Mouse (Mus musculus) urinary bladder, adult 2 months (tissue): Measurements from ENCODE around the gene Fkbp8. TPM values are rescaled to one million over a fixed set of nuclear protein-coding genes. Genes with fewer than 3 reads are reported as not detected.
"Not testable (repeated sequence)": the region's sequence is repeated elsewhere in the genome, so short reads cannot be mapped to it uniquely, and the experiment has no call there.

Experiments used
- DNase-seq: peaks from one replicate; pipeline ENCODE4 v3.0.0; 2022; ENCODE audit warnings: low spot score
- polyA plus RNA-seq: library from polyadenylated mRNA; depleted of rRNA; stranded (reverse); fragments of >200 nt; gene quantifications from 2 replicates; pipeline ENCODE4 v1.2.3, GENCODE M21; 2012

Gene Fkbp8
- polyA plus RNA-seq, 1 experiment, result 366 TPM

GRCm38 (mm10) chr8:70501820-70502529 is 25.5 kb upstream of the Fkbp8 start:
- no peak for DNase-seq

- DNase-seq, result no peak
These were observed 25.0 kb upstream of the Fkbp8 start for GRCm38 (mm10) chr8:70502540-70502939.

DNA sequence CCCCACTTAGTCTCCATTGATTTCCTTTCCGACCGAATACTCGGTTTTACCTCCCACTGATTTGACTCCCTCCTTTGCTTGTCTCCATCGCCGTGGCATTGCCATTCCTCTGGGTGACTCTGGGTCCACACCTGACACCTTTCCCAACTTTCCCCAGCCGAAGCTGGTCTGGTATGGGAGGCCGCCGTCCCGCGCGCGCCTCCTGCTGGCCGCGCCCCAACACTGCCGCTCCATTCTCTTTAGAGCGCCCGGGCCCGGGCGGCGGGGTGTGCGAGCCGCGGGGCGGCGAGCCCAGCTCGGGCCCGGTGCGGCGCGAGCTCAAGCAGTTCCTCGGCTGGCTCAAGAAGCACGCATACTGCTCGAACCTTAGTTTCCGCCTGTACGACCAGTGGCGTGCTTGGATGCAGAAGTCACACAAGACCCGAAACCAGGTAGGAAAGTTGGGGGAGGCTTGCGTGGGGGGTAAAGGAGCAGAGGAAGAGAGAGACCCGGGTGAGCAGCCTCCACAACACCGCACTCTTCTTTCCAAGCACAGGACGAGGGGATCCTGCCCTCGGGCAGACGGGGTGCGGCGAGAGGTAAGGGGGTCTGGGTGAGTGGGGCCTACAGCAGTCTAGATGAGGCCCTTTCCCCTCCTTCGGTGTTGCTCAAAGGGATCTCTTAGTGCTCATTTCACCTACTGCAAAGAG is 24.3 kb upstream of the Fkbp8 start:
- DNase-seq, result no peak

GRCm38 (mm10) chr8:70504291-70504716 is 23.2 kb upstream of the Fkbp8 start:
- no peak for DNase-seq

DNA sequence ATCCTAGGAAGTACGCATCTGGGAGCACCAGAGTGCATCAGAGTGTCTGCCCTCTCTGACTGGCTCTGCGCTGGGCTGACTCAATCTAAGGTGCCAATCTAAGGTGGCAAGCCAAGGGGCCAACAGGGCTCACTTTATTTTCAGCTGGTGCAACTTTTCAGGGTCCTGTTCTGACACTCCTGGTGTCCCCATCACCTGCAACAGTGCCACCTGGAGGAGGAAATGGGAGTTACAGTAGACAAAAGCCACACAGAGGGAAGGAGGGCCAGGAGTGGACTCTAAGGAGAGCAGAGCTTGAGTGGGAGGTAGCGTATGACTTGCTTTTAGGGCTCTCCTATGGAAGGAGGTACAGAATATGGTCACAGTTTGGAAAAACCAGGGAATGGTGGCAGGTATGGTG is 22.7 kb upstream of the Fkbp8 start:
- no peak for DNase-seq

DNA sequence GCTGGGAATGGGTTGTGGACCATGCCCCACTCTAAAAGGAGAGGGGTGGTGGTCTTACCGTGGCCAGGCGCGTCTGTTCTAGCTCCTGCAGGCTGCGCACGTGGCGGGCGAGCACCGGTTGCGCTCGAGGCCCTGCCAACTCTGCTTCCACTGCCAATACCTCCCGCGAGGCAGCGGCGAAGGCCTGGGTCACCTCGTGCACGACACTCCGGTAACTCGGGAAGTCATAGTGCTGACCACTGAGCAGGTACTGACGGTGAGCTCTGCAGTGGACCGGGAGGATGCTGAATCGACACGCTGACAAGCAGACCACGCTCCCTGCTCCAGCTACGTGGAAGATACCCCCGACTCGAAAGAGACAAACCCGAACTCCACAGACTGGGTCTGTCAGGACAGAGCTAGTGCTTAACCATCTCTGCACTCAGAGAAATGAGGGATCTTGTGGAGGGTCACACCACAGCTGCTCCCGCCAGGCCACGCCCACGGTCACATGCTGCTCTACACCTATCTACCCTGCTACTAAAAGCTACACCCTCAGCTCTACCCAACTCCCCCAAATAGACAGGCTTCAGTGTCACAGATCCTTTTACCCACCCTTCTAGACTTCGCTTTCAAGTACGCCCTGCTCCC is 21.7 kb upstream of the Fkbp8 start:
- DNase-seq, result no peak

GRCm38 (mm10) chr8:70506328-70507026 is 21.0 kb upstream of the Fkbp8 start, which contains the start of gene Rex1bd:
Gene Rex1bd (minus strand): TSS chr8:70506752.
- peak; percentile 94 for DNase-seq

DNA sequence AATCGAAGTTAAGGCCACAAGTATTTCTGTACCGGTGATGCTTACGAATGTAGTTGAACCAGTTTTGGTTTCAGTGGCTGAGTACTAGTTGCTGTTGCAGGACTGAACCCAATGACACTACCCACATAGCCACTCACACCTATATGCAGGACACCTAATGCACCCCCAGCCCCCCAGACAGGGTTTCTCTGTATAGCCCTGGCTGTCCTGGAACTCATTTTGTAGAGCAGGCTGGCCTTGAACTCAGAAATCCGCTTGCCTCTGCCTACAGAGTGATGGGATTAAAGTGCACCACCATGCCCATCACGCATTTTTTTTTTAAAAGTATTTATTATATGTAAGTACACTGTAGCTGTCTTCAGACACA is 20.5 kb upstream of the Fkbp8 start:
- no peak for DNase-seq

DNA sequence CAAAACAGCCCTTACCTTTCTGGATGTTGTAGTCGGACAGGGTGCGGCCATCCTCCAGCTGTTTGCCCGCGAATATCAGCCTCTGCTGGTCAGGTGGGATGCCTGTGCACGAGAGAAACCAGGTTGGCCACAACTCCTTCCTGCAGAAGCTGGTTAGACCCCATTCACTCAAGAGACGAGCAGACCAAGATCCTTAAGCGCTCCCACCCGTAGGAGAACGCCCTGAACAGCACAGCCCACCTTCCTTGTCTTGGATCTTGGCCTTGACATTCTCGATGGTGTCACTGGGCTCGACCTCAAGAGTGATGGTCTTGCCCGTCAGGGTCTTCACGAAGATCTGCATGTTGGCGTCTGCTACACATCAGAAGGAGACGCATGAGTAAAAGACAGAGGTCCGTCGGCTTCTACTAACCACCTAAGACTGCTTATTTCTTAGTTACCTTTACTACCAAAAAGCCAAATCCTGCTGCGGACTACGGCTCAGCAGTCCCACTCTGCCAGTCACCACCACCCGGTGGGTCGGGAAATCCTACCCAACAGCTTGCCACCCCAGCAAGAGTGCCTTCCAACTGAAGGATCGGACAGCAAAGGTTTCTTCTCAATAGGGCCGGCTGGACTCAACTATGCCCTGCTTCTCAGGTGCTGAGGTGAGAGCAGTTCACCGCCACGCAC is 18.1 kb upstream of the Fkbp8 start:
- no peak for DNase-seq

DNA sequence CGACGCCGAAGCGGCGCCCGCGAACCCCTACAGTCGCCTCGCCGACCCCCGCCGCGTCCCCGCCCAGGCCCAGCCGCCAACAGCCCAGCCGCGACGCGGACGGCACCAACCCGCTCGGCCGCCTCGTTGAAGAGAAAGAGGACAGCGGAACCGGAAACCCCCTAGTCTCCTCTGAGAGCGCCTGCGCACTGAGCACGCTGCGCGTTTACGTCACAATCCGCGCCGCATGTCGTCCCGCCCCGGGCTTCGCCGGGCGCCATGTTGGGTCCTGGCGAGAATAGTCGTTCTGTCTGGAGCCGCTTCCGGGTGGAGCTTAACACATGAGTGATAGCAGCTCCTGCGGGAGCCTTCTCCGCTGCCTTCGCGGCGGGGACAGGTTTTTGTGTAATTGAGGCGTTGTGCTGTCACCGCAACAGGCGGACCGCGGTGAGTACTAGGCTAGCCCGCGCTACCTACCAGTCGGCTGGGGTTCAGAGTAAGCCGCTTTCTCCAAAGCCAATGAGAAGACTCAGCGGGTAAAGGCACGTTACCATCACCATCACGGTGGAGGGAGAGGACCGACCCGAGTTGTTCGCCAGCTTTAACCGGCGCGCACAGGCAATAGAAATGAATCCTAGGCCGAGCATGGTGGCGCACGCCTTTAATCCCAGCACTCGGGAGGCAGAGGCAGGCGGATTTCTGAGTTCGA is 17.2 kb upstream of the Fkbp8 start, which contains the start of gene Uba52:
Gene Uba52, minus strand, starts transcription at position 574 of the 688 bp plus-strand sequence.
- DNase-seq, result peak; percentile 96

- DNase-seq, result not testable (repeated sequence)
These were observed 16.4 kb upstream of the Fkbp8 start for GRCm38 (mm10) chr8:70511174-70511573.

DNA sequence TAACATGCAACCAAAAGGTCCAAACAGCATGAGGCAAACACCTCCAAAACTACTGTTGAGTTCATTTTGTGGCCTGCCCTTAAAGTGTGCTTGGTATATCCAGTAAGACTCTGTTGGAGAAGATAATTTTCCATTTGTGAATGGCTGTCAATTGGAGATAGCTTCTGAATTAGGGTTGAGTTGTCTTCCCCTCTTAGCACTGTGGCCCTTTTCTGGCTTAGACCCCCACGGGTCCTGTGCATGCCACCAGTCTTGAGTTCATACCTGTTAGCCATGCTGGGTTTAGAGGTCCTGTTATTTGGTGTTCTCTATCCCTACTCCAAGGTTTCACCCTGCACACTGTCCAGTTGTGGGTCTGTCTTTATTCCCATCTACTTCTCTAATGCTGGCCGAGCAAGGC is 15.8 kb upstream of the Fkbp8 start:
- no peak for DNase-seq

DNA sequence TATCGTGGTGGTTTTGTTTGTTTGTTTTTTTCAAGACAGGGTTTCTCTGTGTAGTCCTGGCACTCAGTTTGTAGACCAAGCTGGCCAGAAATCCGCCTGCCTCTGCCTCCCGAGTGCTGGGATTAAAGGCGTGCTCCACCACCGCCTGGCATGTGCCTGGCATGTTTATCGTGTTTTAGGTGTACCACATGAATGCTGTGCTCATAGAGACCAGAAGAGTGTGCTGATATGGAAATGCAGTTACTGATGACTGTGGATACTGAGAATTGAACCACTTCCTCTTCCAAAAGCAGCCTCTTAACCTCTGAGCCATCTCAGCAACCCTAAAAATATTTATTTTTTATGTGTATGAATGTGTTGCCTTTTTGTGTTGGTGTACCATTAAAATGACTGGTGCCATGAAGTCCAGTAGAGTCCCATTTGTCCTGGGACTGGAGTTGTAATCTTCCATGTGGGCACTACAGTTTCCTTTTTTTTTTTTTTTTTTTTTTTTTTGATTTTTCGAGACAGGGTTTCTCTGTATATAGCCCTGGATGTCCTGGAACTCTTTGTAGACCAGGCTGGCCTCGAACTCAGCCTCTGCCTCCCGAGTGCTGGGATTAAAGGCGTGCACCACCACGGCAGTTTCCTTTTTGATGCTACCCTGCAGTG is 15.1 kb upstream of the Fkbp8 start:
- no peak for DNase-seq

DNA sequence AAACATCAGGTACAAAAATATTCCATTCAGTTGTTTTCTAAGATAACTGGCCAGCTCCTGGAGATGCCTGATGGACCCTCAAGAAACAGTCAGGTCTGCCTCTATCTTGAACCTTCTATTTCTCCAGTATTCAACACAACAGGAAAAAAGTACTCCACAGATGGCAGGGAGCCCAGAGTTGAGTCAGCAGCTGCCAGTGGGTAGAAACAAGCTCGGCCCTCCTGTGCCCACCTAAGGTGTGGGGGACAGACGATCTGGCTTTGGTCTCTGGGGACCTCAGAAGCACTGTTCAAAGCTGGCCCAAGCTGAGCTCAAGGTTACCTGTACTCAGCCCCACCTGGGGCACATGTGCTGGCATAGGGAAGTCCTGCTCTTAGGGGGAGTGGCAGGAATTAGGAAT is 14.1 kb upstream of the Fkbp8 start:
- DNase-seq, result no peak

GRCm38 (mm10) chr8:70517940-70518643 is 9.4 kb upstream of the Fkbp8 start:
- DNase-seq, result no peak

DNA sequence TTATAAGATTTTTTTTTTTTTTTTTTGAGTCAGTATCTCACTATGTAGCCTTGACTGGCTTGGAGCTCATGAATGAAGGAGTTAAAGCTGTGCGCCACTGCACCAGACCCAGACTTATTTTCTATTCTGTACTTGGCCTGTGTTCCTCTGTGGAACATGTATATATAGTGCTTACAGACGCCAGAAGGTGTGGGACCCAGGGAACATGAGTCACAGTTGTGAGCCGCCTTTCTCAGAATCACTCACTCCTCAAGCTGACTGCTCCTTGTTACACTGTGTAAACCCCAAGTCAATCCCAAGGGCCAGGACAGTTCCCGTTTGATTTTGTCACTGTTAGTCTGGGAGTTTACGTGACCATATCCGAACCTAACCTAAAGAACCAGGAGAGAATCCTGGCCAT is 8.5 kb upstream of the Fkbp8 start:
- no peak for DNase-seq

- no peak for DNase-seq
These were observed 7.9 kb upstream of the Fkbp8 start for GRCm38 (mm10) chr8:70519606-70520005.

DNA sequence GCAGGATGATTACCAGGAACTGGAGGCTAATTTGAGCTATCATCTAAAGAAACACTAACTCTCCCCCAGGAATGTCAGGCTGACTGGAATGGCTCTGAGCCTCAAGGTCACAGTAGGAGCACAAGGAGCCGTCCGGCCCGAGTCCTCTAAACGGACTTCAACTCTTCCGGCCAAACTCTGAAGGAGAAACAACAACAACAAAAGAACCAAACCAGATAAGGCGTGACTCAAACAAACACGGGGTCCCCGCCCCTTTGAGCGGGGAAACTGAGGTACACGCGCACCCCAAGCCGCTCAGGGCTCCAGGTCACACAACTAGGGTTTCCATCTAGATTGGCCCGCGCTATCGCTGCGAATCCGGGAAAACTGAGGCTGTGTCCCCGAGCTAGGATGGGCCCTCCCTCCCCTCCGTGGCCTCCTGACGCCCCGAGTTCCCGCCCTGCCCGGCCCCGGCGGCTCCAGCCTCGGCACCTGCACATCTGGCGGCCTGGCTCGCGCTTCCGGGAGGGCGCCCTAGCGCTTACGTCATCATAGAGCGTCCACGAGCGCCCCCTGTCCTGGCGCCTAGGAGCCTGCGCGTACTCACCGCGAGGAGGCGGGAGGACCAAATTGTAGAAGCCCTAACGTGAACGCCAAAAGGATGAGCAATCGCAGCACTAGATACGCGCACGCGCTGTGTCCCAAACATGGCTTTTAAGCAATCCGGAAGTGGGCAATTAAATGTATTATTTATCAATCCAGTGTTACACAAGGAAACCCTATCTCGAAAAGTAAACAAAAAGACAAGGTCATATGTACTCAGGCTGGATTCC is 4.7 kb upstream of the Fkbp8 start:
- DNase-seq, result peak; percentile 92

GRCm38 (mm10) chr8:70527111-70527511 is 413 bp upstream of the Fkbp8 start:
- no peak for DNase-seq
